Mouse (Mus musculus) limb, embryonic 14.5 days (tissue): ENCODE measurements around the gene Slc3a2. TPM values are rescaled to one million over a fixed set of nuclear protein-coding genes. Genes with fewer than 3 reads are reported as not detected.

Experiments
- ATAC-seq: fragments of 200-750 bp; cut with Nextera tagmentation; 2 replicates; pipeline ENCODE4 v1.8.0; 2017; ENCODE audit warnings: low read depth, moderate number of reproducible peaks, moderate TSS enrichment; ENCODE audit not compliant: low FRiP score
- DNase-seq: peaks from one replicate; pipeline ENCODE4 v3.0.0-alpha.2; 2015; ENCODE audit warnings: low spot score
- H3K27ac ChIP-seq: fragments of 300-500 bp; sonication (generic); replicated peaks from 2 replicates; pipeline ENCODE4 v1.5.1; 2014; ENCODE audit warnings: low read depth, mild to moderate bottlenecking, low read length, moderate library complexity, mixed read lengths
- H3K27me3 ChIP-seq: fragments of 300-500 bp; sonication (generic); 2 replicates; pipeline ENCODE4 v1.6.1; 2014; ENCODE audit warnings: low read length, mixed read lengths; ENCODE audit not compliant: control insufficient read depth, insufficient read depth
- H3K36me3 ChIP-seq: fragments of 300-500 bp; sonication (generic); 2 replicates; pipeline ENCODE4 v1.6.1; 2014; ENCODE audit warnings: mild to moderate bottlenecking, low read length, moderate library complexity, mixed read lengths; ENCODE audit not compliant: control insufficient read depth, insufficient read depth
- H3K4me1 ChIP-seq: fragments of 300-500 bp; sonication (generic); 2 replicates; pipeline ENCODE4 v1.6.1; 2014; ENCODE audit warnings: antibody characterized with exemption, low read length, mixed read lengths; ENCODE audit not compliant: control insufficient read depth, insufficient read depth
- H3K4me2 ChIP-seq: fragments of 300-500 bp; sonication (generic); replicated peaks from 2 replicates; pipeline ENCODE4 v1.6.1; 2014; ENCODE audit warnings: low read depth, mild to moderate bottlenecking, low read length, moderate library complexity; ENCODE audit not compliant: severe bottlenecking
- H3K4me3 ChIP-seq: fragments of 300-500 bp; sonication (generic); replicated peaks from 2 replicates; pipeline ENCODE4 v1.5.1; 2014; ENCODE audit warnings: low read length
- H3K9ac ChIP-seq: fragments of 300-500 bp; sonication (generic); 2 replicates; pipeline ENCODE4 v1.6.1; 2014; ENCODE audit warnings: mild to moderate bottlenecking, low read depth, low read length, moderate library complexity; ENCODE audit not compliant: severe bottlenecking
- H3K9me3 ChIP-seq: fragments of 300-500 bp; sonication (generic); 2 replicates; pipeline ENCODE4 v1.6.1; 2016; ENCODE audit warnings: low read length; ENCODE audit not compliant: control insufficient read depth
- POLR2A ChIP-seq: fragments of 200-500 bp; IDR thresholded peaks from 2 replicates; pipeline ENCODE4 v1.8.0; 2012; ENCODE audit warnings: inconsistent platforms, mild to moderate bottlenecking, moderate library complexity, borderline replicate concordance; ENCODE audit not compliant: insufficient read depth, insufficient read length; ENCODE audit errors: extremely low read depth
- WGBS: fragments of 180-500 bp; shearing (Covaris S2); extraction: QIAGEN DNeasy Blood & Tissue Kit; methylation state at CpG from one replicate; pipeline ENCODE4 v1.1.7; 2014; 5-methylcytosine and 5-hydroxymethylcytosine counted together
- polyA plus RNA-seq, 2 experiments: library from polyadenylated mRNA; depleted of rRNA in 1 of 2; stranded (reverse) in 1 of 2; unstranded in 1 of 2; fragments of >200 nt; fragmentation: Nextera tagmentation in 1 of 2; extraction: Ambion mirVana in 1 of 2; gene quantifications; 2 replicates each; pipeline versions ENCODE4 v1.2.1 to v1.2.3; 2012 to 2014

The Slc3a2 gene
- polyA plus RNA-seq, 2 experiments: 109 to 111 TPM

GRCm38 (mm10) chr19:8699652-8700051 lies 23.5 kb downstream of the Slc3a2 start:
- H3K9ac ChIP-seq: no peak overlapping the region
- TF ChIP-seq POLR2A: no peak
- WGBS: 78% methylated on average over 9 of the region's 9 CpGs

DNA sequence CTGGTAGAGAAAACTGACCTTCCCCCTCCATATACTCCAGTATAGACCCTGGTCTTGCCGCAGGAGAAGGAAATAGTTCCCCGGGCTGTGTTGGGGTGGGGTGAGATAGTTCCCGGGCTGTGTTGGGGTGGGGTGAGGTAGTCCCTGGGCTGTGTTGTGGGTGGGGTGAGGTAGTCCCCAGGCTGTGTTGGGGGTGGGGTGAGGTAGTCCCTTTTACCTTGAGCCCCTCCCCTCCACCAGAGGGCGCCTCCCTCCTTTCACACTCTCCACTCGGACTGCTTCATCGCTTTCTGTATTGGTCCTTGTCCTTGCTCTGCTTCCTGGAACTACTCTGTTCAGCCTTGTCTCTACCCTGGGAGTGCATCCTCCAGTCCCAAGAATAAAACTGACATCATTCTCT lies 27.8 kb downstream of the Slc3a2 start:
- H3K9ac ChIP-seq: no peak overlapping the region
- ATAC-seq (no peak), DNase-seq (no peak)
- no peak for TF ChIP-seq POLR2A
- H3K27me3 ChIP-seq: no peaks in the 10 kb centered on the region
- no peaks in the 10 kb centered on the region for H3K36me3 ChIP-seq
- H3K4me3 ChIP-seq: no peak overlapping the region
- H3K9me3 ChIP-seq: no peaks in the 10 kb centered on the region
- WGBS: 48% methylated on average over 6 of the region's 6 CpGs
- H3K27ac ChIP-seq: no peak overlapping the region
- no peak overlapping the region for H3K4me2 ChIP-seq
- no peaks in the 10 kb centered on the region for H3K4me1 ChIP-seq

More at GRCm38 (mm10) chr19:8699652-8700051, 23.5 kb downstream of the Slc3a2 start:
- Histone ChIP-seq H3K36me3 (no peaks in the 10 kb centered on the region), H3K27me3 (no peaks in the 10 kb centered on the region), H3K9me3 (no peaks in the 10 kb centered on the region), H3K4me1 (no peaks in the 10 kb centered on the region), H3K27ac (no peak overlapping the region), H3K4me2 (no peak overlapping the region), H3K4me3 (no peak overlapping the region)
- DNase-seq: no peak
- ATAC-seq: no peak

DNA sequence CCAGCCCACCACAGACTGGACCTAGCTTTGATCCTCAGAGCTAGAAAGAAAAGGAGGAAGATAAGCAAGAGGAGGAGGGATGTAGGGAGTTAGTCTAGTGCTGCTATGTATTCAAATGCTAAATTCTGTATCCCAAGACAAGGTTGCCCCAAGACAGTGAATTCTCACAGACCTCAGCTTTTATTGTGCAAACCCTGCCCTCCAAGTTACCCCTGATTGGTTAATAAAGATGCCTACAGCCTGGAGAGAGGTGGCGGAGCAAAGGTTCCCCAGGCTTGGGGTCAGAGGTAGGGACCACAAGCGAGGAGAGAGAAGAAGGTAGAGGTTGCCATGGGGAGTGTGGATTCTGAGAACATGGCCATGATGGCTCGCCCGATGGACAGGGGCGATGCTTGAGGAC lies 30.4 kb downstream of the Slc3a2 start:
- DNase-seq (no peak), ATAC-seq (no peak)
- WGBS: 70% methylated on average over 5 of the region's 5 CpGs
- Histone ChIP-seq H3K9ac (no peak overlapping the region), H3K4me3 (no peak overlapping the region), H3K27ac (no peak overlapping the region), H3K27me3 (no peaks in the 10 kb centered on the region), H3K36me3 (no peaks in the 10 kb centered on the region), H3K4me1 (no peaks in the 10 kb centered on the region), H3K9me3 (no peaks in the 10 kb centered on the region), H3K4me2 (no peak overlapping the region)
- TF ChIP-seq POLR2A: no peak

GRCm38 (mm10) chr19:8691871-8692539 lies 31.2 kb downstream of the Slc3a2 start:
- no peak overlapping the region for H3K27ac ChIP-seq
- no peak overlapping the region for H3K4me2 ChIP-seq
- no peak overlapping the region for H3K4me3 ChIP-seq
- no peaks in the 10 kb centered on the region for H3K4me1 ChIP-seq
- H3K27me3 ChIP-seq: no peaks in the 10 kb centered on the region
- 69% methylated on average over 9 of the region's 9 CpGs for WGBS
- no peak overlapping the region for H3K9ac ChIP-seq
- no peak for ATAC-seq
- no peaks in the 10 kb centered on the region for H3K36me3 ChIP-seq
- TF ChIP-seq POLR2A: no peak
- H3K9me3 ChIP-seq: no peaks in the 10 kb centered on the region
- DNase-seq: no peak

DNA sequence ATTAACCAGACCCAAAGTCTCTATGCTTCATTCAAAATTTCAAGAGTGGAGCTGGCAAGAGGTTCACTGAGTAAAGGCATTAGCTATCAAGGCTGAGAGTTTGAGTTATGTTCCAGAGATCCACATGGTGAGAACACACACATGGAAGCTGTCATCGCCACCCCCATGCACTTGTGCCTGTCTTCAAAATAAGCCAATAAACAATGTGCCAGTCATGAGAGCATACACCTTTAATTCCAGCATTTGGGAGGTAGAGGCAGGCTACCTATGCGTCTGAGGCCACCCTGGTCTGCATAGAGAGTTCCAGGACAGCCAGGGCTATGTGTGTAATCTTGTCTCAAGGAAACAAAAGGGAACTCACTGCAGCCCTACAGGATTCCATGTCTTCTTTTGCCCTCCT lies 39.5 kb downstream of the Slc3a2 start:
- Histone ChIP-seq H3K27ac (no peak overlapping the region), H3K9me3 (no peaks in the 10 kb centered on the region), H3K4me2 (no peak overlapping the region), H3K27me3 (no peaks in the 10 kb centered on the region), H3K9ac (no peak overlapping the region), H3K36me3 (no peaks in the 10 kb centered on the region), H3K4me1 (no peaks in the 10 kb centered on the region; the same call in 1 of the 2 replicates), H3K4me3 (no peak overlapping the region)
- DNase-seq (no peak), ATAC-seq (no peak)
- TF ChIP-seq POLR2A: no peak
- 71% methylated on average over 2 of the region's 2 CpGs for WGBS

DNA sequence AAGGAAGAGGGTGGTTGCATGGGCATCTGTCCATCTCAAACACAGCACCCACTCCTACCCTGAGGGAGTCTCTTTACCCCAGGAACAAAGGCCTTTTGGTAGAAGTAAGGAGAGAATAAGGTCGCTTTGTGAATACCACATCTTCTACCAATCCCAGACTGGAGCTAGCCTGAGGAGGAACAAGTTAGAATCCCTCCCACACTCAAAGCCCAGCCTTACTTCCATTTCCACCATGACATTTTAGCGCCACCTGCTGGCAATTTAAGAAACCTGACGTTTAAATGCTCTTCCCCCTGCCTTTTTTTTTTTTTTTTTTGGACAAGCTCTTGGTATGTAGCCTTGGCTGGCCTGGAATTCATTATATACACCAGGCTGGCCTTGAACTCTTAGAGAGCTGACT lies 40.2 kb downstream of the Slc3a2 start:
- TF ChIP-seq POLR2A: no peak
- Histone ChIP-seq H3K27ac (no peak overlapping the region), H3K9ac (no peak overlapping the region), H3K27me3 (no peaks in the 10 kb centered on the region), H3K4me3 (no peak overlapping the region), H3K4me2 (no peak overlapping the region), H3K4me1 (no peaks in the 10 kb centered on the region; the same call in 1 of the 2 replicates), H3K9me3 (no peaks in the 10 kb centered on the region), H3K36me3 (no peaks in the 10 kb centered on the region)
- ATAC-seq: peak; percentile 72; the same call in 1 of the 2 replicates
- 0% methylated on average over 3 of the region's 3 CpGs for WGBS
- peak; percentile 90 for DNase-seq
